Mouse (Mus musculus) bone marrow, adult 2 months (tissue): ENCODE measurements around the gene H2-DMb1.

Experiments
- CTCF ChIP-seq: fragments of 200-500 bp; IDR thresholded peaks from 2 replicates; pipeline ENCODE4 v1.5.1; 2011; ENCODE audit warnings: low read length, control low read depth; ENCODE audit not compliant: control insufficient read depth, insufficient read depth
- POLR2A ChIP-seq: fragments of 200-500 bp; IDR thresholded peaks from 2 replicates; pipeline ENCODE4 v1.6.1; 2011; ENCODE audit warnings: low read depth, mild to moderate bottlenecking, control low read depth, low read length, borderline replicate concordance; ENCODE audit not compliant: control insufficient read depth

DNA sequence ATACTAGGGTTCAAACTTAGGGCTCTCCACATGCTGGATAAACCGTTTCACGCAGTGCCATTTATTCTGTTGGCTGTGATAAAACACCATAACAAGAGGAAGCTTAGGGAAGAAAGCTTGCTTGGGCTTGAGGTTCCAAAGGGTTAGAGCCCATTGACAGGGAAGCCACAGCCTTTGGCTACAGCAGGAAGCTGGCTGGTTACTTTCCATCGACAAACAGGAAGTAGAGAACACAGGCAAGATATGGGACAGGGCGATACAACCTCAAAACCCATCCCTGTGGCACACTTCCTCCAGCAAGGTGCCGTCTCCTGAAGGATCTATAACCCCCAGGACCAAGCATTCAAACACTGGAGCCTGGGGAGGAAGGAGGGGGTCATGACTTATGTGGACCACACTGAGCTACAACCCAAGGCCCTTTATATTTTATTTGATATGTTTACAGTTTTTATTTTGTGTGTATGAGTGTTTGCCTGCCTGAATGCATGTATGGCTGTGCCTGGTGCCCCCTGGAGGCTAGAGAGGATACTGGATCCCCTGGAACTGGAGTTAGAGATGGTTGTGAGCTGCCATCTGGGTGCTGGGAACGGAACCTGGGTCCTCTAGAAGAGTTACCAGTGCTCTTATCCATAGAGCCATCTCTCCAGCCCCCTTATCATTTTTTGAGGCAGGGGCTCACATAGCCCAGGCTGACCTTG, 12.3 kb downstream of the H2-DMb1 start:
- TF ChIP-seq CTCF (peak; percentile 37; the same call in 1 of the 2 replicates), POLR2A (no peak)
